Mouse (Mus musculus): ENCODE data around the gene Abhd16a.
A peak's percentile ranks its signal among the peaks of the same experiment; 100 is the strongest.
"Not testable (repeated sequence)": the region's sequence is repeated elsewhere in the genome, so short reads cannot be mapped to it uniquely, and the experiment has no call there.

Abhd16a gene

DNA sequence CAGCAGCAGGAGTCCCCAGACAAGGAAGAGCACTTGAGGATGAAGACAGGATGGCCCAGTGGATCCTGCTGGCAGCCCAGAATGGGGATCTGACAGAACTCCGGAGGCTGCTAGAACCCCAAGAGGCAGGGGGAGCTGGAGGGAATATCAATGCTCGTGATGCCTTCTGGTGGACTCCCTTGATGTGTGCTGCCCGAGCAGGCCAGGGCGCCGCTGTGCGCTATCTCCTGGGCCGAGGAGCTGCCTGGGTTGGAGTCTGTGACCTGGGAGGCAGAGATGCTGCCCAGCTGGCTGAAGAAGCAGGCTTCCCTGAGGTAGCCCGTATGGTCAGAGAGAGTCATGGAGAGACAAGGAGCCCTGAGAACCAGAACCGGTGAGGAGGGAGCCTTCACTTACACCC is 34.2 kb downstream of the Abhd16a start:
- DNase-seq = not testable (repeated sequence)

DNA sequence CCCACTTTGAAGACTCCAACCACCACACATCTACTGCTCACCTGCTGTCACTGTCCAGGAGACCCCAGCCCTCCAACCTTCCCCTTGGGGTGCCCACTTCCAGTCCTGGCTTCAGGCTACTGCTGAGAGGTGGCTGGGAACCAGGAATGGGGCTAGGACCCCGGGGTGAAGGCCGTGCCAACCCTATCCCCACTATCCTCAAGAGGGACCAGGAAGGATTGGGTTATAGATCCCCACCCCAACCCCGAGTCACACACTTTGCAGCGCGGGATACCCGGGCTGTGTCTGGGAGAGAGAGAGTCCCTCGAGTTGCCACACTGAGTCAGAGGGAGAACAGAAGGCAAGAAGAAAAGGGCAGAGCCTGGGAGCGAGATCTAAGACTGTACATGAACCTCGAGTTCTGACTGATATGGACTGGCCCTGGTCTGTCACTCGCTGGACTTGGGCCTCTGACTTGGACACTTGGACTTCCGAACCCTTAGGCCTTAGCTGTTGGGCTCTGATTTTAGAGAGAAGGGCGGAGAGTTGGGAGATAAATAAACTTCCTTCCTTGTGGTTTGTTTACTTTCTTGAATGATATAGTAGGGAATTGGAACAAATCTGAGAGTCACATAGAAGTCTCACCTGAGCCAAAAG is 35.3 kb downstream of the Abhd16a start:
- not testable (repeated sequence) for DNase-seq

DNA sequence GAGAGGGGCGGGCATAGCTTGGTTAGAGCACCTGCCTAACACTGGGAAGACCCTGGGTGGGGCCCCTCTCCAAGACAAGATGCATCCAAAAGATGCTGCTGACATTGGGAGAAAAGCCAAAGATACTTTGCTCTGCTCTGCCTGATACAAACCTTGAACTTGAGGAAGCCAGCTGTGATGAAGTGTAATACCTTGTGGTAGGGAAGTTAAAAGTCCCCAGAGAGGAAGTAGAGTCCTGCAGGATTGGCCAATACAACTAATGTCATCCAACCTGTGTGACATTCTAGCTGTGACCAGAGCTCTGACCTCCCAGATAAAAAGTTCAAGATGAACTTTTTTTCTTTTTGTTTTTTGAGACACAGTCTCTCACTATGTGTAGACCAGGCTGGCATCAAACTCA is 36.0 kb downstream of the Abhd16a start:
- no peak for DNase-seq

DNA sequence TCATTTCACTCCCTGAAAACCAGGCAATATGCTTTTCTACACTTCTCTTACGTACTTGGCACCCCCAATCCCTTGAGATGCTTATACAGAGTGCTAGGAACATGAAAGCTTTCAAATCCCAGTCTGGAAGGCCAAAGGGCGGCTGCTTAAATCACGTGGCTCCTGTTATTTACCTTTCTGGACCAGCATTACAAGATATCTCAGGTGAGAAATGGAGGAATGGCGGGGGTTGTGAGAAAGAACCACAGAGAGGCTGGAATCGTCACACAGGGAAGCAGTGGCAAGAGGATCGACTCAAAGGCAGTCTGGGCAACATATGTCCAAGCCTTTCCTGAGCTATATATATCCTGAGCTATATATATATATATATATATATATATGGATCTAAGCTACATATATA is 36.5 kb downstream of the Abhd16a start:
- DNase-seq = no peak

DNA sequence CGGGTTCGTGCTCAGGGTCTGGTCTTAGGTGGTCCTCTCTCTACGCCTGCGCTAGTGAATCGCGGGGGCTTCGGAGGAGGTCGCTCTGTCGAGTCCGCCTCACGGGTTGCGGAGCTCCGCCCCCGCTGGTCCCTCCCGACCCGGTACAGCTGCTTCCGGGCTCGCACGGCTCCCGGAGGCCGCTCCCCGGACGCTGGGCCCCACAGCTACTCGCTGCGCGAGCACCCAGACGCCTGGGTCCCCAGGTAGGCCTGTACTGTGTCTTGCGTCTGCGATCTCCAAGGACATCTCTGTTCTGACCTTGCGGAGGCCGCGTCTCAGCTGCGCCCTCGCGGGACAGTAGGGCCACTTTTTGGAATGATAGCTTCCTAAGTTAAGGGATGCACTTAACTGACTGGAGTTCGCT is 37.1 kb downstream of the Abhd16a start, which contains the start of gene D17H6S53E:
Gene D17H6S53E (plus strand): TSS at position 168 of the 406 bp plus-strand sequence.
- peak; percentile 92 for DNase-seq

DNA sequence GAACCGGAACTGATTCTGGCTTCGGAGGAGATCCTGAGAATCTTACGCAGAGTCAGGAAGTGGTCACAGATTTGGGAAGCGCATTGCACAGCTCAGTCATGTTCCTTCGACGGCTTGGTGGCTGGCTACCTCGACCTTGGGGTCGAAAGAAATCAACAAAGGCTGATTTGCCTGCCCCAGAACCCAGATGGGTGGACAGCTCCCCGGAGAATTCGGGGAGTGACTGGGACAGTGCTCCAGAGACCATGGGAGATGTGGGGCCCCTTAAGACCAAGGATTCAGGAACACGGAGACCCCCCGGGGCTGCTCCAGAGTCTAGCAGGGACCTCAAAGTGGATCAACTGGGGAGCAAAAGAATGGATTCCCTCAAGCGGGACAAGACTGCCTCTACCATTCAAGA is 38.0 kb downstream of the Abhd16a start:
- no peak for DNase-seq

DNA sequence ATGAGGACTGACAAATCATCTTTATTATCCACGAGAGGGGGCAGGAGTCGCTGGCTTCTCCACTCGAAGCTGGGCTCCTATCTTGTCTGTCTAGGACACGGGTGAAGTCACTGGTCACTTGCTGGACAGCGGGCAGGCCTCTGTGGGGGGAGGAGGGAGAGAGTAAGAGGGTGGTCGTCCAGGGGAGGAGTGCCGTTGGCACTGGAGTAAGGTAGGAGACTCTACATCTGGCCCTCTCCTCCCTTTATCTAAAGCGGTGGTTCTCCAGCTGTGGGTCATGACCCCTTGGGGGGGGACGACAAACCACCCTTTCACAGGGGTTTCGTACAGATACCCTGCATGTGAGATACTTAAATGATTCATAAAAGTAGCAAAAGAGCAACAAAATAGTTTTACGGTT is 39.9 kb downstream of the Abhd16a start:
- DNase-seq = no peak

DNA sequence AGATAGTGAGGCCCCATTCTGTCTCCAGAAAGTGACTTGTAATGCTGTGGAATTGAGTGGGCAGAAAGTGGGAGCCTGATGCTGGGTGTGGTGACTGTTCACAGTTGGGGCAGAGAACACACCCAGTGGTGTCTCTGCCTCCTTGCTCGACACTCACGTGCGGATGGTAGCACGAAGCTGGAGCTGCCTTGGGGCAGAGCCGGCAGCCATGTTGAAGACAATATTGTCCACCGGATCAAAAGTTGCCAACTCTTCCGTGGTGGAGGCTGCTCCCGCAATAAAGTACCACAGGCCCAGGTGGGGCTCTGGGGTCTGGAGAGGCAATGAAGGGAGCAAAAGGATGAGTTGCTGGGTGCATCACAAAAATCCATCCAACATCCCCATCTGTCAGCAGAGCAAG is 42.0 kb downstream of the Abhd16a start:
- DNase-seq = no peak

DNA sequence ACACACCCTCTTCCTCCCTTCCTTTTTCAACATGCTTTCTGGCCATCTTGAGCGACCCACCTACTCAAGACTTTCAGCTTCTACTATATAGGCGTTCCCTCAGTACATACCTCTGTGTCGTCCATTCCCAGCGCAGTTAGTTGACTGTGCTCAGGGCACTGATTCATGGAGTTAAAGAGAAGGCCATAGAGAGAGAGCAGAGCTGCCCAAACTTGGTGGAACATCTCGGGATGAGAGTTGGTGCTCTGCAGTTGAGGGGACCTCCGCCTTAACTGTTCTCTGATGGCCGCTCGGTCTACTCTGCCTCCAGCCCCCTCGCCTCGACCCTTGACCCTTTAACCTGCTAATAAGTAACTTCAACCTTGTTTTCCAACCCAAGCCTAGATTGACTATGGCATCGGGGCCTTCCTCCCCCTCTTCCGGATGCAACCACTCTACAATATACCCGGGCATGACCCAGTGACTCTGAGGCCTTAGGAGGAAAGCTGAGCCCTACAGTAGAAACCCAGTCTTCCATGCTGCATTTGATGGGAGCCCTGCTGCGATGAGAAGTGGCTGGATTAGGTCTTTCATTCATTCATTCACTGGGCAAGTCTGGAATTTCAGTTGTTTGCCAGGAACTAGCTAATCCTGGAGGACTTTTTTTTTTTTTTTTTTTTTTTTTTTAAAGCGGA is 42.6 kb downstream of the Abhd16a start, which contains the start of gene Apom:
Gene Apom (minus strand): TSS at position 551 of the 674 bp plus-strand sequence.
- DNase-seq = no peak

DNA sequence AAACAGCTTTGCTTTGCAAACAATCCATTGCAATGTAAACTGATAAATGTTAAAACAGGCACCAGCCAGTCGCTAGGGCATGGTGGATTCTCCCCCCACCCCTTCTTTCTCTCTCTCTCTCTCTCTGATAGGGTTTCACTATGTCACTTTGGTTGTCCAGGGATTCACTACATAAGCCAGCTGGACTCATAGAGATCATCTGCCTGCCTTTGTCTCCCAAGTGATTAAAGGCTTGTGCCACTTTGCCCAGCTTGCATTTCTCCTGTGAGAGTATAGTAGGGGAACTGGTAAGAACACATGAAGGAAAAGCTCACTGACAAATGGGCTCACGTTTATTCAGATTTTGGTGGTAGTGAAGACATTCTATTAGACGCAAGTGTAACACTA is 43.1 kb downstream of the Abhd16a start:
- no peak for DNase-seq

DNA sequence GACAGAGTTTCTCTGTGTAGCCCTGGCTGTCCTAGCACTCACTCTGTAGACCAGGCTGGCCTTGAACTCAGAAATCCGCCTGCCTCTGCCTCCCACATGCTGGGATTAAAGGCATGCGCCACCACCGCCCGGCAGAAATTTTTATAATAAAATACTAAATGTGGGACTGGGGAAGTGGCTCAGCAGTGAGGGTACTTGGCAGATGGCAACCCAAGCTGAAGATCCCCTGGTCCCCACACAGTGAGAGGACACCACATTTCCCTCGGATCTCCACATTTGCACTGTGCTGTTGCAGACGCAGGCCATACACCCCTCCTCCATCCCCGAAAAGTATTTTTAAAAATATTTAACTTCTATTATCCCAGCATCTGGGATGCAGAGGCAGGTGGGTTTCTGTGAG is 44.5 kb downstream of the Abhd16a start:
- no peak for DNase-seq

DNA sequence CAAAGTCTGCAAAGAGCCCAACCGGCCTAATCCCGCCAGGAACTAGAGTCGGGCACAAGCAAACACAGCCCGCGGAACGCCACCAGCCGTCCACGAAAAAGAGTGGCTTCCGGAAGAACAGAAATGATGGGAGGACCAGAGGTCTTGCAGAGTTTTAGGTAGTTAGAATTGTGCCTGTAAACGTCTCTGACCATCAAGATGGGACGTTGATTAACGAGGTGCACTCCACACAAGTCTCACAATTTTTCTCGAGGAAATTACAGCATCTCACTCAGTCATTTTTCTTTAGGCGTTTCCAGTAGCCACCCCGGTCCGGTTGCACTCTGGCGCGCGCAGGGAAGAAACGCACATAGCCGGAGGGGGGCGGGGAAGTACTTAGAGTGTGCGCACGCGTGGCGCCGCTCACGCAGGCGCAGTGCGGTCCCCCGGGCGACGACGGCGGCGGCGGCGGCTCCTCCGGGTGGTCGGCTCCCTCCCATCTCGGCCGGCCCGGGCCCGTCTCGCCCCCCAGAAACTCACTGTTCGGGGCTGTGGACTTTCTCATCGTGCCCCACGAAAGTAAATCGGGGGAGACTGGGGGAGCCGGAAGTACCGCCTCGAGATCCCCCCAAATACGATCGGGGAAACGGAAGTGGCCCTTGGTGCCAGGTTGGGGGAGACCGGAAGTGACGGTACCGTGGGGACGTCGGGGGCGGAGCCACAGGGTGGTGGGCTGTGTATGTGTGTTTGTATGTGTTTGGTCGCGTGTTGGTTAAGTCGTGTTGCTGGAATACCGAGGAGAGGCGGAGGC is 45.9 kb downstream of the Abhd16a start, which contains the start of gene Bag6:
Gene Bag6 (plus strand): TSS at position 378 of the 790 bp plus-strand sequence.
- peak; percentile 95 for DNase-seq

DNA sequence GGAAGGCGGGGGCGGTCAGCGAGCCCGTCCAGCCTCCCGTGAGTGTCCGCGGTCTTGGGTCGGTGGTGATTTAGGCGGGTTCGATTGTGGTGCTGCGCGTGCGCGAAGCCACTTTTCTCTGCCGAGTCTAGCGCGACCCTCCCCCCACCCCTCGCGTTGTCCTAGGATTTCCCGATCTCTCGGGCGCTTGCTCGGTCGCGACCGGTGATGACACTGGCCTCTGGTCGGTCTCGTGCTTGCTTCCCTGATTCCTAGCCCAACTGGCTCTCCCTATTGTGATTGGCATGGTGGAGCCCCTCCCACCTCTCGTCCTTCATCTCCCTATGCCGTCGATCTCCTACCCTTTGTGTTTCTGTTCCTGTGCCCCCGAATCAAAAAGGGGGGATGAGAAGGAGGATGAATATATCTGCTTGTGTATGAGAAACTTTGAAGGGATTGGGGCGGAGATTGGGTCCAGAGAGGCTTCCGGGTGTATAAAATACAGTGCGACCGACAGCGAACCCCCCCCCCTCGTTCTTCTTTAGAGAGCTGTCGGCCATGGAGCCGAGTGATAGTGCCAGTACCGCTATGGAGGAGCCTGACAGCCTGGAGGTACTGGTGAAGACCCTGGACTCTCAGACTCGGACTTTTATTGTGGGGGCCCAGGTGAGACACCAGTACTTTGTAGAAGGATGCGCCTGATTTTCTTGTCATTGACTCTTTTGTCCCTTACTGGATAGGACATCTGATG is 46.7 kb downstream of the Abhd16a start:
- DNase-seq = no peak

DNA sequence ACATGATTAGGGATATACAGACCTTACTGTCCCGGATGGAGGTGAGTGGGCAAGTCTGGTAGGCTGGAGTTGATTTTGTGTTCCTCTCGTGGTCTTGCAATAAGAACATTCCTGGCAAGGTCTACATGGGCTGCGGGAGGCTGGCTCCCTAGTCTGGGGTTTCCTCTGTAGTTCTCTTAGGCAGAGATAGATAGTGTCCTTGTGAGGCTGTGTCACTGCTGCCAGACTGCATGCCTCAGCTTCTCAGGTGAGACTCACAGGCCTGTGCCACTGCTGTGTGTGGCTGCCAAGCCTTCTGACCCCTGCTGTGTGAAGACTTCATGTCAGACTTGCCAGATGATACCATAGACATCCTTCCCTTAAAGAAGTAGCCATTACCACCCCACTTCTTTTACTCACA is 50.2 kb downstream of the Abhd16a start:
- DNase-seq = no peak

DNA sequence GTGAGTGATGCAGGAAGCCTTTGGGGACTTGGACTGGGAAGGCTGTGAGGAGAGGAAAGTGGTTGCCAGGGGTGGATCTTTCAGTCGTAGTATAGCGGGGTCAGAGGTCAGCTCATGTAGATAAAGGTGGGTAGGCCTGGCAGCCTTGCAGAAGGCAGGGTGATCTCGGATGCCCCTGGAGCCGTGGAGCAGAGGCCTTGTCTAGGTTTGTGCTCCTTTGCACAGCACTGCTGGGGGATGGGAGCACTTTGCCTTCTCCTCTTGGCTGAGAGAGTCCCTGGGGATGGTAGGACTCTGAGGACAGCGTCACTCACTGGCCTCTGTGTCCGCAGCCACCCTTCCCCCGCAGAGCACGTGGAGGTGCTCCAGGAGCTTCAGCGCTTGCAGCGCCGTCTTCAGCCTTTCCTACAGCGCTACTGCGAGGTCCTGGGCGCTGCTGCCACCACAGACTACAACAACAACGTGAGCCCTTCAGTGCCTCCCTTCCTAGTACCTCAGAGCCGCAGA is 51.5 kb downstream of the Abhd16a start:
- DNase-seq = no peak

DNA sequence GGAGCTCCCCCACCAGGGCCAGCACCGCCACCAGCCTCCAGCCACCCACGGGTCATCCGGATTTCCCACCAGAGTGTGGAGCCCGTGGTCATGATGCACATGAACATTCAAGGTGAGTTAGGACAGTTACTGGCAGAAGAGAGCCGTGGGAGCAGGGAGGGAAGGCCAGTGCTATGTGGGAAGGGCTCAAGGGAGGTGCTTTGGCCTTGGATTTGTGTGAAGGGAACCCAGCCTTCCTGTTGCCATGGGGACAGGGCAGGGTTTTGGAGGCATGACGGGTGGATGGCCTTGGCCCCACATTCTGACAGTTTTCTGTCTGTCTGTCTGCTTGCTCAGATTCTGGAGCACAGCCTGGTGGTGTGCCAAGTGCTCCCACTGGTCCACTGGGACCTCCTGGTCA is 52.9 kb downstream of the Abhd16a start:
- no peak for DNase-seq

DNA sequence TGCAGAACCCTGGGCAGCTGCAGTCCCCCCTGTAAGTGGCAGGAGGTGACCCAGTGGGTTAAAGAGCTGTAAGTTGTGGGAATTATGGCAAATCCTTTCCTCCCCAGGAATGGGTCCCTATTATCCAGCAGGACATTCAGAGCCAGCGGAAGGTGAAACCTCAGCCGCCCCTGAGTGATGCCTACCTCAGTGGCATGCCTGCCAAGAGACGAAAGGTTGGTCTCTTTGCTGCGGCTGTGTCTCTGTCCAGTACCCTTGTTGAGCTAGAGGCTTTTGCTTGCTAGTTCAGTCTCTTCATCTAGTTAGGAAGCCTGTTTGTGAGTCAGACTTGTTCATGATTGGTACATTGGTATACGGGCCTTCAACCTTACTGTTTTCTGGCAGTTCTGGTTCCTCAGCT is 57.1 kb downstream of the Abhd16a start:
- DNase-seq = no peak

DNA sequence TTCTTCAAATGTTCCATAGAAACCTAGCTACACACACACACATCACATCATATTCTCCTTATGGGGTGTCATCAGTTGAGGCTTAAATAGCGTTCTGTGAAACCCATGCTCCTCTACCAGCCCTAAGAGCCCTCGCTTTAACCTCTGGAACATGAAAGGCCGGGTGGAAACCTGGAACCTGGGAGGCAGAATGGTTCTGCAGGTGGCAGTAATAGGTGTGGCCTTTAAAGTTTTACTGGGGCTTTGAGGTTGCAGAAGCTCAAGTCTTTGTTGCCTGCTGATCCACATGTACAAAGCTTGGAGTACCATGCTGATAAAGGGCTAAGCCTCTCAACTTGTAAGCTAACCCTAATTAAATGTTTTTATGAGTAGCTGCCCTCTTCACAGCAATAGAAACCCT is 58.3 kb downstream of the Abhd16a start:
- DNase-seq = no peak

DNA sequence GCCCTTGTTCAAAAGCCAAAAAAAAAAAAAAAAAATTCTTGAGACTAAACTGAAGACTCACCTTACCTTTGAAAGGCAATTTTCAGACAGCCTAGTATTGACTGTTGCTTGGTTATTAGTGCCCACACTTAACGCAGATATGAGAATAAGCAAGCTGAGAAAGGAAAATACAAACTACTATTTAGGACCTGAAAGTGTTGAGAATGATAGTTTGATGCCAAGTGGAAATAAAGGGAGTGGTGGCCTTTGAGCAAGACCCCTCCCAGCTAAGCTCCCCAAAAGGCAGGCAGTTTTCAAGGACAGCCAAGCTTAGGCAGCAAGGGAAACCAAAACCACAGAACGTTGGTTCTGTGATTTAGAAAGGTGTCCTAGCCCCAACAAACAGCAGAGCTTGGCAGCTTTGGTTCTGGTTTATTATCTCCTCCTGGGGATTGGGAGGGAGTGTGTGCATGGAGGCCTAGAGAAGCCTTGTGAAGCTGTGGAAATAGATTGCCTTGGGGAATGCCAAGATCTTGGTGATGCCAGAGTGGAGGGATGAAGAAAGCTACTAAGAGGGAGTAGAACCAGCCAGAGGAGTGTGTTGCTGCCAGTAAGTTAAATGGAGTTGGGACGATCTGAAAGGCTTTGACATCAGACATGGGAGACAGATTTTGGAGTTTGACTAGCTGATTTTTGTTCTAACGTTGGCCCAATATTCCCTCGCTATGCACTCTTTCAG is 59.0 kb downstream of the Abhd16a start:
- no peak for DNase-seq

DNA sequence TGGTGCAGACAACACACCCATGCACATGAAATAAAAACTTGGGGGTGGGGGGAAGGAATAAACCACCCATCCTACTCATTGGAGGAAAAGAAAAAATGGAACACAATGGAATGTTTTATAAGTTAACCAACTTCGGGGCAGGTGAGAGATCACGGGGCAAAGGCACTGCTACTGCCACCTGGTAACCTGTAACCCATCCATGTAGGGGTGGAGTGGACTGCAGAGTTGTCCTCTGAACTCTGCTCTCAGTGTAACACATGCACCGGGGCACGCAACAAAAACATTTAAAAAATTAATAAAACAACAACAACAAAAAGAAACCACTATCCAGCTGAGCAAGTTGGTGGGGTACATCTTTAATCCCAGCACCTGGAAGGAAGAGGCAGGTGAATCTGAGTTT is 63.1 kb downstream of the Abhd16a start:
- DNase-seq = no peak

All from thymus, postnatal 14 days (tissue).